Mouse (Mus musculus) lung, adult 2 months (tissue): Measurements from ENCODE around the gene Mup16. TPM values are rescaled to one million over a fixed set of nuclear protein-coding genes. Genes with fewer than 3 reads are reported as not detected.
"Not testable (repeated sequence)": the region's sequence is repeated elsewhere in the genome, so short reads cannot be mapped to it uniquely, and the experiment has no call there.

ENCODE experiments used
- DNase-seq: peaks from one replicate; pipeline ENCODE4 v3.0.0; 2022
- H3K4me1 ChIP-seq: fragments of 200-500 bp; 2 replicates; pipeline ENCODE4 v1.6.1; 2011; ENCODE audit warnings: low read length; ENCODE audit not compliant: control insufficient read depth, insufficient read depth
- H3K4me3 ChIP-seq: fragments of 200-500 bp; replicated peaks from 2 replicates; pipeline ENCODE3; 2011; ENCODE audit warnings: low read depth, mild to moderate bottlenecking, control low read depth, low read length; ENCODE audit errors: extremely low read depth
- WGBS: fragments of 180-500 bp; shearing (Covaris S2); methylation state at CpG from one replicate; pipeline ENCODE4 v1.1.7; 2018; 5-methylcytosine and 5-hydroxymethylcytosine counted together
- polyA plus RNA-seq: library from polyadenylated mRNA; depleted of rRNA; stranded (reverse); fragments of >200 nt; gene quantifications from 2 replicates; pipeline ENCODE4 v1.2.3, GENCODE M21; 2012; rRNA removed

The Mup16 gene
- not detected in 2 replicates for polyA plus RNA-seq

GRCm38 (mm10) chr4:61519431-61519830, at the start of gene Mup16:
Mup16 (minus strand) TSS chr4:61519531.
- H3K4me1 ChIP-seq, H3K4me3 ChIP-seq, DNase-seq: not testable (repeated sequence)
- 81% methylated on average over 4 of the region's 4 CpGs for WGBS

GRCm38 (mm10) chr4:61555887-61556286, 36.6 kb upstream of the Mup16 start:
- DNase-seq, H3K4me1 ChIP-seq, H3K4me3 ChIP-seq: not testable (repeated sequence)
- 33% methylated on average over 2 of the region's 2 CpGs for WGBS

Other genes starting within 250 kb of the Mup16 start
- gene Mup14, start 215.5 kb downstream of the Mup16 start, polyA plus RNA-seq: 0.55 and 1.3 TPM in 2 replicates
- gene Mup15, start 79.8 kb downstream of the Mup16 start, polyA plus RNA-seq: 0.15 TPM in 1 of 2 replicates, not detected in the other
- gene Mup17, start 76.3 kb upstream of the Mup16 start, polyA plus RNA-seq: not detected in 2 replicates
- gene Mup18, start 154.6 kb upstream of the Mup16 start, polyA plus RNA-seq: not detected in 2 replicates